Mouse (Mus musculus): ENCODE measurements around the gene Unc79. TPM values are rescaled to one million over a fixed set of nuclear protein-coding genes. Genes with fewer than 3 reads are reported as not detected.

The Unc79 gene
- polyA plus RNA-seq, 1 experiment from 2014 or later = 7.4 TPM

DNA sequence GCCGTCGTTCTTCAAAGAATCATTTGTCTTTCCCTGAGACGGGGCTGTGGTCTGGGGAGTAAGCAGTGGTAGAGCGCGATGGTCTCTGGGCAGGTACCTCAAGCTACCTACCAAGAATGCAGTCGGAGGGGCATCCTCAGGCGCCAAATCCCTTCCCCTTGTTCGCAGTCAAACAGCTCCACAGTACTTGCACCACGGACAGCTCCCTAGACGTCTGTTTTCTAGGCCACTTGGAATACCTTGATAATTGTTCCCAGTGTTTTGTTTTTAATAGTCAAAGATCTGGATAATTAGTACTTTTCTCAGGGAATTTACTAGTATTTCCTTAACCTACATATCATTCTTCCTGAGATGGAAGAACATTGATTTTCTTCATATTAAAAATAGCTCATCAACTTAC is 833 bp upstream of the Unc79 start:
- H3K9me3 ChIP-seq (replicated peaks; ENCODE audit: control insufficient read depth, low read length, poor library complexity, severe bottlenecking) = no peaks in the 10 kb centered on the region
- peak overlapping the region; percentile 82 for H3K4me2 ChIP-seq (ENCODE audit: low read length)
- no peaks in the 10 kb centered on the region for H3K36me3 ChIP-seq (ENCODE audit: control insufficient read depth, insufficient read depth, low read length)
- WGBS = 30% methylated on average over 10 of the region's 10 CpGs
- no peak overlapping the region for H3K9ac ChIP-seq (ENCODE audit: low read depth, low read length)
- H3K4me1 ChIP-seq (ENCODE audit: control insufficient read depth, insufficient read depth, low read length) = peaks cover 24% of the 10 kb centered on the region
- no peaks in the 10 kb centered on the region for H3K27me3 ChIP-seq (ENCODE audit: control insufficient read depth, insufficient read depth, low read depth, low read length)
- H3K27ac ChIP-seq (ENCODE audit: low read length) = no peak overlapping the region; the same call in 1 of the 2 replicates
- no peak for ATAC-seq
- peak overlapping the region; percentile 80 for H3K4me3 ChIP-seq (ENCODE audit: low read depth, low read length)

DNA sequence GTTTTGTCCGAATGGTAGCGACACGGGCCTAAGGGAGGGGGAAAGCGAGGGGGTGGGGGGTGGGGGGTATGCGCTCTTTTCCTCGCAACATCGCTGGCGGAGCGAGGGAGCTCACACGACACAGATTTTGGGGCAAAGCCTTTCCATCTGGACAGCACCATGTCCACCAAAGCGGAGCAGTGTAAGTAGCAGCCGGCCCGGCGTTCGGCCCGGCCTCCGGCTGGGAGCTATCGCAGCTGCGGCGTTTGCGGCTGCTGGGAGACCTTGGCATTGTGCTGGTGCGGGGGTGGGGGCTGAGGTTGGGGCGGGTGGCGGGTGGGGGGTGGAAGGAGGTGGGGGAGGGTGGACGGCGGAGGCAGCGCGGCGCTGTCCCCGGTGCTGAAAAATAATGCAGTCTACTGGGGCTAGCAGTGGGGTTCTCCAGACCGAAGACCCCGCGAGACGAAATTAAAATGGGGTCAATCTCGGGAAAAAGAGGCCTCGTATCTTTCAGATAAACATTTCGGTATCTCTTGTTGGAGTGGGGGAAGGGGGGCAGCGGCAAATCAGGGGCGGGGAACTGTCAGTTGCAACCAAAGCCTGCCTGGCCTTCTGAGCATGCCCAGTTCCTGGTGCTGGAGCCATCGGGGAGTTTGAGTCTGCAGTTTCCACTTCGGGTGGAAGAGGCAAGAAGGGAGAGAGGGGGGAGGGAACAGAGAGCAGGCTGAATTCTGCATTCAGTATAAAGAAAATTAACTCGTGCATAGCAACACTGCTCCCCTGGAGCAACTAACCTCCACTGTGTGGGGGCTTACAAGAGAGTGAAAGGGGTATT is 943 bp downstream of the Unc79 start:
- ATAC-seq = peak; percentile 89
- 0% methylated on average over 37 of the region's 42 CpGs for WGBS
- H3K9ac ChIP-seq (ENCODE audit: low read depth, low read length) = peak overlapping the region; percentile 89
- no peaks in the 10 kb centered on the region for H3K9me3 ChIP-seq (replicated peaks; ENCODE audit: control insufficient read depth, low read length, poor library complexity, severe bottlenecking)
- H3K36me3 ChIP-seq (ENCODE audit: control insufficient read depth, insufficient read depth, low read length) = no peaks in the 10 kb centered on the region
- H3K4me1 ChIP-seq (ENCODE audit: control insufficient read depth, insufficient read depth, low read length) = peaks cover 39% of the 10 kb centered on the region
- peak overlapping the region; percentile 80 for H3K4me3 ChIP-seq (ENCODE audit: low read depth, low read length)
- H3K27ac ChIP-seq (ENCODE audit: low read length) = peak overlapping the region; percentile 99
- peak overlapping the region; percentile 82 for H3K4me2 ChIP-seq (ENCODE audit: low read length)
- H3K27me3 ChIP-seq (ENCODE audit: control insufficient read depth, insufficient read depth, low read depth, low read length) = no peaks in the 10 kb centered on the region

DNA sequence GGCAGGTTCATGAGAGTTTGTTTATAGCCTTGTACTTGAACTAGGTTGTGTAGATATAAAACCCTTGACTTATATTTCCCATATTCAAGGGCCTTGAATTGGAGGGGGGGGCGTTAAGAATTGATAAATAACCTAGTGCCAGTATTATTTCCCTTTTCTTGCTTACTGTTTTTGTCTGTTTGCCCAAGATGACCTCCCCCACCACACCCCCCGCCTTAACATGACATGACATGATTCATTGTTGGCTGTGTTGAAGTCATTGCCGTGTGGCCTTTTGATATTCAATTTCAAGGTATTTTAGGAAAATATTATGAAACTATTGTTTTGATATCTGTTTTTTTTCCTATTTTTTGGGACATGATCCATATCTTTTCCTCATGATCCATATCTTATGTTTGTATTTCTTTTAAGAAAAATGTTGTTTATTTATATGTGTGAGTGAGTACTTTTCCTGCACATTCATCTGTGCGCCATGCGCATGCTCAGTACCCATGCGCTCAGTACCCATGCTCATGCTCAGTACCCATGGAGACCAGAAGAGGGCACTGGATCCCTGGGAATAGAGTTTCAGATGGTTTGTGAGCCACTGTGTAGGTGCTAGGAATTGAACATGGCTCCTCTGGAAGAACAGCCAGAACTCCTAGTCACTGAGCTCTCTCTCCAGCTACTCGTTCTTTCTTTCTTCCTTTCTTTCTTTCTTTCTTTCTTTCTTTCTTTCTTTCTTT is 11.6 kb downstream of the Unc79 start:
- Histone ChIP-seq H3K9me3 (replicated peaks; ENCODE audit: control insufficient read depth, low read length, poor library complexity, severe bottlenecking) (no peaks in the 10 kb centered on the region), H3K27me3 (ENCODE audit: control insufficient read depth, insufficient read depth, low read depth, low read length) (no peaks in the 10 kb centered on the region), H3K4me3 (ENCODE audit: low read depth, low read length) (no peak overlapping the region), H3K36me3 (ENCODE audit: control insufficient read depth, insufficient read depth, low read length) (no peaks in the 10 kb centered on the region), H3K9ac (ENCODE audit: low read depth, low read length) (no peak overlapping the region), H3K27ac (ENCODE audit: low read length) (no peak overlapping the region), H3K4me1 (ENCODE audit: control insufficient read depth, insufficient read depth, low read length) (no peaks in the 10 kb centered on the region), H3K4me2 (ENCODE audit: low read length) (no peak overlapping the region)
- no peak for ATAC-seq
- 93% methylated on average over 7 of the region's 7 CpGs for WGBS

DNA sequence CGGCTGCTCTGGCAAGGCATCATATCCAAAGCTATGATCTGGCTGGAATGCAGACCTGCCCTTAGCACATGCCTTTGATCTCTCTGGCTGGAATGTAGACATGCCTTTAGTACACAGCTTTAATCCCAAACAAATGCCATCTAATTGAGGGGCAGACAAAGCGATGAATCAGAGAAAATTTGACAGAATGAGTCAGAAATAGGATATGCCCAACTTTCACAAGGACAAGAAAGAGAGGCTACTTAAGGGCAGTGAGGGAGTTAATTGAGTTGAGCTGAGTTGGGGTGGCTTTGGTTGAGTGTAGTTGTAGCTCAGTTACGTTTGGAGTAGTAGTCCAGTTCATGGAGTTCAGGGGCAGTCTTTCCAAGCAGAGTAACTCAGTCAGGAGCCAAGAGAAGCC is 12.4 kb downstream of the Unc79 start:
- Histone ChIP-seq H3K9me3 (replicated peaks; ENCODE audit: control insufficient read depth, low read length, poor library complexity, severe bottlenecking) (no peaks in the 10 kb centered on the region), H3K36me3 (ENCODE audit: control insufficient read depth, insufficient read depth, low read length) (no peaks in the 10 kb centered on the region), H3K4me1 (ENCODE audit: control insufficient read depth, insufficient read depth, low read length) (no peaks in the 10 kb centered on the region), H3K9ac (ENCODE audit: low read depth, low read length) (no peak overlapping the region), H3K27ac (ENCODE audit: low read length) (no peak overlapping the region), H3K4me3 (ENCODE audit: low read depth, low read length) (no peak overlapping the region), H3K27me3 (ENCODE audit: control insufficient read depth, insufficient read depth, low read depth, low read length) (no peaks in the 10 kb centered on the region), H3K4me2 (ENCODE audit: low read length) (no peak overlapping the region)
- no peak for ATAC-seq
- WGBS = 68% methylated on average over 3 of the region's 3 CpGs

DNA sequence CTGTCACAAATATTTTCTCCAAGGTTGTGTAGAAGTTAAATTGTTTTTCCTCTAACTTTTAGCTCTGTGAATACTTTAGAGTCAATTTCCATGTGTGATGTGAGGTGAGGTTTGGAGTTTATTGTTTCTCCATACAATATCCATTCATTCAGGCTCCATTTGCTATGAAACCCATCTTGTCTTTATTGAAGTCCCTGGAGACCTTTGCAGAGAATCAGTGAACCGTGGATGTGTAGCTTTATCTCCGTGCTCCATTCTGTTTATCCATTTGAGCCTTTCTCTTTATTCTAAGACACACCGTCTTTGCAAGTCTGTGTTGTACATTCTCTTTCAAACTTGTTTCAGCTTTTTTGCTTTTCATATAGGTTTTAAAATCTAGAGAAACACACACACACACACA is 15.8 kb downstream of the Unc79 start:
- H3K4me1 ChIP-seq (ENCODE audit: control insufficient read depth, insufficient read depth, low read length) = no peaks in the 10 kb centered on the region; the same call in 1 of the 2 replicates
- no peak for ATAC-seq
- no peak overlapping the region for H3K4me2 ChIP-seq (ENCODE audit: low read length)
- H3K4me3 ChIP-seq (ENCODE audit: low read depth, low read length) = no peak overlapping the region
- H3K27me3 ChIP-seq (ENCODE audit: control insufficient read depth, insufficient read depth, low read depth, low read length) = no peaks in the 10 kb centered on the region
- no peaks in the 10 kb centered on the region for H3K36me3 ChIP-seq (ENCODE audit: control insufficient read depth, insufficient read depth, low read length)
- under 1% methylated on average over 3 of the region's 3 CpGs for WGBS
- H3K27ac ChIP-seq (ENCODE audit: low read length) = no peak overlapping the region
- no peaks in the 10 kb centered on the region for H3K9me3 ChIP-seq (replicated peaks; ENCODE audit: control insufficient read depth, low read length, poor library complexity, severe bottlenecking)
- H3K9ac ChIP-seq (ENCODE audit: low read depth, low read length) = no peak overlapping the region

DNA sequence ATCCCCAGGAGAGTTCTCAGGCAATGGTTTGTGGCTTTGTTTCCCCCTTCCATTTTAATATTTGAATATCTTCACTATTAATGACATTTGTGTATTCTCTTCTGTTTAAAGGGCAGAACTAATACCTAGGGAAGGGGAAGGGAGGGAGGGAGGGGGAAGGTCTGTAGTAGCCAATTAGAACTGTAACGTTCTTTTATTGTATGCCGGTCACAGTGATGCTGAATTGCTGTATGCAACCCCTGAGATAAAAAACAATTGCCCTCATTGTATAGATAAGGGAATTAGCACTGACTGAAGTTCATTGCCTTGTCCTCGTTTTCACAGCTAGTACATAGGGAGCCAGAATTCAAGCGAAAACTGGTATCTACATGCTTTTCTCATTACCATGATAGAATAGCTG is 31.9 kb downstream of the Unc79 start:
- ATAC-seq = no peak
- H3K27ac ChIP-seq (ENCODE audit: low read length) = no peak overlapping the region
- 25% methylated on average over 4 of the region's 4 CpGs for WGBS

DNA sequence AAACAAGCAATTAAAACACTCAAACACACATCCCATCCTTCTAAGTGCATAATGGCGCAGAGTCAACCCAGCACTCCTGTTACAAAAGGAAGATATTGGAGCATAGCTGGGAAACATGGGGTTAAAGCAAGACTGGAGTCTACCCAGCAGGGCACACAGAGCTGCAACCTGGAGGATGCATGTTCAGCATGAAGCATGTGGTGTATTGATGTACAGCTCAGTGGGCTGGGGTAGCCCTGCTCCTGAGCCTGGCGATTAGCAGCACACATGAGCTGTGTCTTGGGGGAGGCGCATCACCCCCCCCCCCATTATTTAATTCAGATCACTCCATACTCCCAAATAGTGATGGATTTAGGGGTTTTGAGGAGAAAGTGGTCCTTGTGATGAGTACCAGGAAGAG is 32.9 kb downstream of the Unc79 start:
- ATAC-seq = 0 out of 2 replicates have a peak, but pooled peaks have one; percentile 47
- Histone ChIP-seq H3K4me2 (ENCODE audit: low read length) (no peak overlapping the region), H3K27me3 (ENCODE audit: control insufficient read depth, insufficient read depth, low read depth, low read length) (no peaks in the 10 kb centered on the region), H3K27ac (ENCODE audit: low read length) (no peak overlapping the region), H3K4me3 (ENCODE audit: low read depth, low read length) (no peak overlapping the region), H3K36me3 (ENCODE audit: control insufficient read depth, insufficient read depth, low read length) (no peaks in the 10 kb centered on the region), H3K9ac (ENCODE audit: low read depth, low read length) (no peak overlapping the region), H3K4me1 (ENCODE audit: control insufficient read depth, insufficient read depth, low read length) (peaks cover 15% of the 10 kb centered on the region), H3K9me3 (replicated peaks; ENCODE audit: control insufficient read depth, low read length, poor library complexity, severe bottlenecking) (no peaks in the 10 kb centered on the region)
- 82% methylated on average over 3 of the region's 3 CpGs for WGBS

More for the DNA sequence above, 31.9 kb downstream of the Unc79 start:
- Histone ChIP-seq H3K27me3 (ENCODE audit: control insufficient read depth, insufficient read depth, low read depth, low read length) (no peaks in the 10 kb centered on the region), H3K4me1 (ENCODE audit: control insufficient read depth, insufficient read depth, low read length) (peaks cover 15% of the 10 kb centered on the region), H3K4me2 (ENCODE audit: low read length) (no peak overlapping the region), H3K4me3 (ENCODE audit: low read depth, low read length) (no peak overlapping the region), H3K9ac (ENCODE audit: low read depth, low read length) (no peak overlapping the region), H3K9me3 (replicated peaks; ENCODE audit: control insufficient read depth, low read length, poor library complexity, severe bottlenecking) (no peaks in the 10 kb centered on the region), H3K36me3 (ENCODE audit: control insufficient read depth, insufficient read depth, low read length) (no peaks in the 10 kb centered on the region)

DNA sequence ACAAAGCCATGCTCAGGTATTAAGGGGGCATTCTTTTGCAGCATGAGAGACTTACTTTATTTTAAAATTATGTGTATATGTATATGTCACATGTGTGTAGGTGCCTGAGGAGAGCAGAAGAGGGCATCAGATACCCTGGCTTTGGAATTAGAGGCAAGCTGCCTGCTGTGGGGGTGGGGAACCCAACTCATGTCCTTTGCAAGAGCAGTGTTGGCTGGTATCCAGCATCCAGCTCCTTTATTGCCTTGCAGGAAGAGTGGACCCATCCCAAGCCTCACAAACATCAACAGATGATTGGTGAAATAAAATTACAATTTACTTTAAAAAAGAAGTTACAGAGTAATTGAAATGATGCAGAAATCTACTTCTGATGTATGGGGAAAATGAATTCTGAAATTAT is 36.7 kb downstream of the Unc79 start:
- Histone ChIP-seq H3K9ac (ENCODE audit: low read depth, low read length) (no peak overlapping the region), H3K4me3 (ENCODE audit: low read depth, low read length) (no peak overlapping the region), H3K36me3 (ENCODE audit: control insufficient read depth, insufficient read depth, low read length) (no peaks in the 10 kb centered on the region), H3K4me1 (ENCODE audit: control insufficient read depth, insufficient read depth, low read length) (peaks cover 11% of the 10 kb centered on the region), H3K9me3 (replicated peaks; ENCODE audit: control insufficient read depth, low read length, poor library complexity, severe bottlenecking) (no peaks in the 10 kb centered on the region), H3K27me3 (ENCODE audit: control insufficient read depth, insufficient read depth, low read depth, low read length) (no peaks in the 10 kb centered on the region), H3K27ac (ENCODE audit: low read length) (no peak overlapping the region), H3K4me2 (ENCODE audit: low read length) (no peak overlapping the region)
- ATAC-seq = no peak

DNA sequence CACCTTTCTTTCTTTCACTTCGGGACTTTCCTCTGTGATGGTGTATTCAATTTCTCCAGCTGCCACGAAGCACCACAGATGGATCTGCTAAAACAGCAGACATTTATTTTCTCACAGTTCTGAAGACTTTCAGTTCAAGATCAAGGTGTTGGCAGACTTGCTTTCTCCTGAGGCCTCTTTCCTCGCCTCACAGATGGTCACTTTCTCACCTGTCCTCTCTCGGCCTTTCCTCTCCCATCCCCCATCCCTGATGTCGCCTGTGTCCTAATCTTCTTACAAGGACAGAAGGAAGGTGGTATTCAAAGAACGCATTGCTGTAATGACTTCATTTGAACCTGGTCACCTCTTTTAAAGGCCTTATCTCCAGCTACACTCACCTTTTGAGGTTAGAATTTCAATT is 39.1 kb downstream of the Unc79 start:
- ATAC-seq = no peak
- Histone ChIP-seq H3K27me3 (ENCODE audit: control insufficient read depth, insufficient read depth, low read depth, low read length) (no peaks in the 10 kb centered on the region), H3K4me2 (ENCODE audit: low read length) (no peak overlapping the region), H3K36me3 (ENCODE audit: control insufficient read depth, insufficient read depth, low read length) (peaks cover 4% of the 10 kb centered on the region), H3K4me3 (ENCODE audit: low read depth, low read length) (no peak overlapping the region), H3K9me3 (replicated peaks; ENCODE audit: control insufficient read depth, low read length, poor library complexity, severe bottlenecking) (no peaks in the 10 kb centered on the region), H3K27ac (ENCODE audit: low read length) (no peak overlapping the region), H3K9ac (ENCODE audit: low read depth, low read length) (no peak overlapping the region), H3K4me1 (ENCODE audit: control insufficient read depth, insufficient read depth, low read length) (no peaks in the 10 kb centered on the region)
- 82% methylated on average over 6 of the region's 6 CpGs for WGBS
